In the genomic region with DNA sequence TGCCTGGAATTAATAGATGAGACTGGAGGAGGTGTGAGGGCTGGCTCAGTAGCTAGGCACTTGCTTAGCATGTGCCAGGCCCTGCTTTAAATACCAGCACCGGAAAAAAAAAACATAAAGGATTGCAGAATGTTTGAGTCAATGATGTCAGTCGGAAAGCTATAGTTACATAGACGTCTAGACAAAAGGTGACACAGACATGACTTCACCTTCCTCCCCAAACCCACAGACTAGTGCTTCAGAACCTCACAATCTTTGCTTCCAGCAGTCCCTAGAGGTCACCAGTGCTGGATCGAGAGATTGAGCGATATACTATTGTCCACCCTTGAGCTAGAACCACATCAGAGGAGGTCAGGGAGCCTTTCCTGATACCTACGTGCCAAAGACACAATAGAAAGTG, we compare ENCODE assay signal across 26 mouse cellular contexts. TPM values are rescaled to one million over a fixed set of nuclear protein-coding genes. Genes with fewer than 3 reads are reported as not detected.
A peak's percentile ranks its signal among the peaks of the same experiment; 100 is the strongest.
DNase-seq lines count a peak whose midpoint lies in the region; ATAC-seq and TF ChIP-seq lines count a peak whose summit lies in the region.
"Had no signal": no experiment of that assay in that cellular context is flagged by ENCODE, and none has a peak within 500 bp of the region (broad histone marks: within the 10 kb centered on the region; RNA-seq: fewer than 3 reads in every experiment).

No protein-coding gene starts in this region.

- TF ChIP-seq CTCF in thymus, adult 2 months (IDR thresholded peaks at IDR 0.05; ENCODE audit: borderline replicate concordance, control insufficient read depth, extremely low read depth, insufficient read depth, low read length, poor library complexity) = no peak
- no peak for TF ChIP-seq CTCF in bone marrow, adult 2 months (IDR thresholded peaks at IDR 0.05; ENCODE audit: control insufficient read depth, insufficient read depth, low read length)

- no peaks in the 10 kb centered on the region for H3K36me3 ChIP-seq in thymus, adult 2 months (ENCODE audit: control insufficient read depth, insufficient read depth, low read length)
- no peaks in the 10 kb centered on the region for H3K36me3 ChIP-seq in midbrain, embryonic 16.5 days (ENCODE audit: control insufficient read depth, insufficient read depth, low read length)
- H3K36me3 ChIP-seq: embryonic facial prominence, embryonic 10.5 days; heart, embryonic 12.5 days; hindbrain, embryonic 15.5 days had no signal

- ATAC-seq in CD4-positive, CD25-positive, alpha-beta regulatory T cell, adult 4 months = peak; percentile 55
- no peak for ATAC-seq in midbrain, embryonic 16.5 days
- ATAC-seq: forebrain, embryonic 13.5 days; forebrain, postnatal 0 days had no signal

- TF ChIP-seq POLR2A in thymus, adult 2 months (IDR thresholded peaks at IDR 0.05; ENCODE audit: control insufficient read depth, extremely low read depth, insufficient read depth, low read length, poor library complexity) = no peak
- no peak for TF ChIP-seq POLR2A in bone marrow, adult 2 months (IDR thresholded peaks at IDR 0.05; ENCODE audit: borderline replicate concordance, control insufficient read depth, low read depth, low read length)

- peaks cover 23% of the 10 kb centered on the region for H3K4me1 ChIP-seq in thymus, adult 2 months (replicated peaks; ENCODE audit: control insufficient read depth, insufficient read depth, low read length)
- peaks cover 6% of the 10 kb centered on the region; the same call in 1 of the 2 replicates for H3K4me1 ChIP-seq in bone marrow, adult 2 months (ENCODE audit: control insufficient read depth, insufficient read depth, low read length)
- no peaks in the 10 kb centered on the region for H3K4me1 ChIP-seq in midbrain, embryonic 16.5 days (ENCODE audit: control insufficient read depth, insufficient read depth, low read length)
- H3K4me1 ChIP-seq: embryonic facial prominence, embryonic 10.5 days; forebrain, embryonic 13.5 days; heart, embryonic 12.5 days; hindbrain, embryonic 15.5 days had no signal

- peak; percentile 29 for DNase-seq in thymus, adult 2 months
- no peak for DNase-seq in thymus, postnatal 14 days
- DNase-seq in adrenal gland, adult 2 months = no peak
- DNase-seq in adrenal gland, adult (ENCODE audit: inconsistent age in 2 of 2, low spot score in 1 of 2) = no peak
- DNase-seq: adrenal gland, postnatal 14 days; cerebellum, adult 18-20 months; cerebellum, adult 9-11 months; cerebellum, postnatal 36 days; forebrain, postnatal 0 days; gastrocnemius, postnatal 14 days; heart, adult 2 months; heart, postnatal 36 days had no signal

- no peak overlapping the region for H3K4me2 ChIP-seq in midbrain, embryonic 16.5 days (ENCODE audit: low read length)
- H3K4me2 ChIP-seq: forebrain, embryonic 13.5 days; heart, embryonic 12.5 days; hindbrain, embryonic 15.5 days had no signal

- H3K27me3 ChIP-seq in thymus, adult 2 months (ENCODE audit: control insufficient read depth, insufficient read depth, low read length) = no peaks in the 10 kb centered on the region
- H3K27me3 ChIP-seq in midbrain, embryonic 16.5 days (ENCODE audit: control insufficient read depth, insufficient read depth, low read depth, low read length) = no peaks in the 10 kb centered on the region
- H3K27me3 ChIP-seq: forebrain, embryonic 13.5 days; heart, embryonic 12.5 days; hindbrain, embryonic 15.5 days had no signal

- WGBS in thymus, adult 2 months = 47% methylated on average over 6 of the region's 6 CpGs
- 81% methylated on average over 6 of the region's 6 CpGs for WGBS in bone marrow, adult 2 months
- 87% methylated on average over 6 of the region's 6 CpGs for WGBS in midbrain, embryonic 16.5 days

- H3K9me3 ChIP-seq in midbrain, embryonic 16.5 days (replicated peaks; ENCODE audit: control insufficient read depth, low read length, poor library complexity, severe bottlenecking) = no peaks in the 10 kb centered on the region
- H3K9me3 ChIP-seq: embryonic facial prominence, embryonic 10.5 days; forebrain, embryonic 13.5 days; heart, embryonic 12.5 days; hindbrain, embryonic 15.5 days had no signal

- no peak overlapping the region for H3K4me3 ChIP-seq in thymus, adult 2 months (ENCODE audit: control insufficient read depth, insufficient read depth, low read length)
- no peak overlapping the region for H3K4me3 ChIP-seq in bone marrow, adult 2 months (replicated peaks; ENCODE audit: control insufficient read depth, low read depth, low read length)
- H3K4me3 ChIP-seq in midbrain, embryonic 16.5 days (ENCODE audit: low read depth, low read length) = no peak overlapping the region
- H3K4me3 ChIP-seq: embryonic facial prominence, embryonic 10.5 days; forebrain, embryonic 13.5 days; heart, adult 2 months; heart, embryonic 12.5 days; hindbrain, embryonic 15.5 days had no signal

- peak overlapping the region; percentile 95 for H3K27ac ChIP-seq in thymus, adult 2 months (ENCODE audit: control insufficient read depth, insufficient read depth, low read length)
- peak overlapping the region; percentile 85; the same call in 1 of the 2 replicates for H3K27ac ChIP-seq in bone marrow, adult 2 months (ENCODE audit: control insufficient read depth, insufficient read depth, low read depth, low read length, poor library complexity)
- H3K27ac ChIP-seq in midbrain, embryonic 16.5 days (ENCODE audit: low read length) = no peak overlapping the region
- H3K27ac ChIP-seq: embryonic facial prominence, embryonic 10.5 days; forebrain, embryonic 13.5 days; heart, adult 2 months; hindbrain, embryonic 15.5 days had no signal

- H3K9ac ChIP-seq in midbrain, embryonic 16.5 days (ENCODE audit: low read depth, low read length) = no peak overlapping the region
- H3K9ac ChIP-seq: forebrain, embryonic 13.5 days; forebrain, postnatal 0 days; heart, embryonic 12.5 days; hindbrain, embryonic 15.5 days had no signal

RNA-seq across cellular contexts. Expression of a gene that starts 7.6 kb away (rescaled TPM):
- polyA plus RNA-seq in thymus, adult 2 months (2012; rRNA removed) = 19.5 and 19.7 TPM in 2 replicates
- 100 to 1,000 TPM; 347 to 420 TPM for polyA plus RNA-seq in CD4-positive, CD25-positive, alpha-beta regulatory T cell, adult 4 months (2017; shearing (Covaris generic))
- polyA plus RNA-seq in bone marrow, adult 2 months (2011; ENCODE audit: insufficient read depth, insufficient read length, low replicate concordance, missing spikeins) = 0.57 and 3.9 TPM in 2 replicates
- total RNA-seq in adrenal gland, adult 2 months (2021) = under 1 TPM; 0.29 to 0.41 TPM
- polyA plus RNA-seq in adrenal gland, adult 2 months (2012; rRNA removed) = 0.07 TPM in 1 of 2 replicates, not detected in the other
- 0.04 TPM in 1 of 2 replicates, not detected in the other for polyA plus RNA-seq in midbrain, embryonic 16.5 days (2015; fragmentation: Nextera tagmentation; extraction: Ambion mirVana)
- total RNA-seq: ES-E14; forebrain, postnatal 0 days had no signal
- polyA plus RNA-seq: embryonic facial prominence, embryonic 10.5 days; embryonic facial prominence, embryonic 14.5 days; forebrain, embryonic 13.5 days; forebrain, postnatal 0 days; heart, embryonic 12.5 days; hindbrain, embryonic 11.5 days; intestine, embryonic 14.5 days had no signal

RNA-seq across cellular contexts. Expression of a gene that starts 9.0 kb away (rescaled TPM):
- polyA plus RNA-seq in thymus, adult 2 months (2012; rRNA removed) = not detected in 2 replicates
- not detected for polyA plus RNA-seq in CD4-positive, CD25-positive, alpha-beta regulatory T cell, adult 4 months (2017; shearing (Covaris generic))
- not detected in 2 replicates for polyA plus RNA-seq in bone marrow, adult 2 months (2011; ENCODE audit: insufficient read depth, insufficient read length, low replicate concordance, missing spikeins)
- not detected for total RNA-seq in adrenal gland, adult 2 months (2021)
- not detected in 2 replicates for polyA plus RNA-seq in adrenal gland, adult 2 months (2012; rRNA removed)
- not detected in 2 replicates for polyA plus RNA-seq in midbrain, embryonic 16.5 days (2015; fragmentation: Nextera tagmentation; extraction: Ambion mirVana)
- total RNA-seq: adrenal gland, postnatal 14 days; ES-E14; forebrain, postnatal 0 days; gastrocnemius, adult 18-20 months; gastrocnemius, postnatal 14 days; heart, adult 2 months; heart, postnatal 36 days had no signal
- polyA plus RNA-seq: embryonic facial prominence, embryonic 10.5 days; embryonic facial prominence, embryonic 14.5 days; forebrain, embryonic 13.5 days; forebrain, postnatal 0 days; gonadal fat pad, adult 2 months; heart, adult 2 months; heart, embryonic 12.5 days; heart, embryonic 16.5 days; hindbrain, embryonic 11.5 days; hindbrain, embryonic 15.5 days; intestine, embryonic 14.5 days had no signal

RNA-seq across cellular contexts. Expression of a gene that starts 31.1 kb away (rescaled TPM):
- 83.6 and 84.8 TPM in 2 replicates for polyA plus RNA-seq in thymus, adult 2 months (2012; rRNA removed)
- polyA plus RNA-seq in CD4-positive, CD25-positive, alpha-beta regulatory T cell, adult 4 months (2017; shearing (Covaris generic)) = 10 to 100 TPM; 34.7 TPM
- polyA plus RNA-seq in bone marrow, adult 2 months (2011; ENCODE audit: insufficient read depth, insufficient read length, low replicate concordance, missing spikeins) = 167 and 240 TPM in 2 replicates
- 100 to 1,000 TPM in 1 of 2 experiments, 10 to 100 TPM in 1; 98.1 to 104 TPM for total RNA-seq in adrenal gland, adult 2 months (2021)
- 12.8 and 21.1 TPM in 2 replicates for polyA plus RNA-seq in adrenal gland, adult 2 months (2012; rRNA removed)
- 132 TPM in 2 replicates for polyA plus RNA-seq in midbrain, embryonic 16.5 days (2015; fragmentation: Nextera tagmentation; extraction: Ambion mirVana)

Comparison
In these comparisons a context has a peak if more than half of its experiments do, and no peak if none do; other contexts are left out.
1. RNA of a gene that starts 7.6 kb away (polyA plus RNA-seq): 347 to 420 TPM in CD4-positive, CD25-positive, alpha-beta regulatory T cell, adult 4 months; 19.5 to 19.7 TPM in thymus, adult 2 months, 0.57 to 3.9 TPM in bone marrow, adult 2 months, 0.04 TPM in midbrain, embryonic 16.5 days and 0.07 TPM in adrenal gland, adult 2 months; every median in the first group is over 10 times any median in the second.